Mouse (Mus musculus): Measurements from ENCODE around the gene Krba1. TPM values are rescaled to one million over a fixed set of nuclear protein-coding genes. Genes with fewer than 3 reads are reported as not detected.
A peak's percentile ranks its signal among the peaks of the same experiment; 100 is the strongest.

The Krba1 gene
- polyA plus RNA-seq, 1 experiment from 2014 or later = 36.0 TPM

DNA sequence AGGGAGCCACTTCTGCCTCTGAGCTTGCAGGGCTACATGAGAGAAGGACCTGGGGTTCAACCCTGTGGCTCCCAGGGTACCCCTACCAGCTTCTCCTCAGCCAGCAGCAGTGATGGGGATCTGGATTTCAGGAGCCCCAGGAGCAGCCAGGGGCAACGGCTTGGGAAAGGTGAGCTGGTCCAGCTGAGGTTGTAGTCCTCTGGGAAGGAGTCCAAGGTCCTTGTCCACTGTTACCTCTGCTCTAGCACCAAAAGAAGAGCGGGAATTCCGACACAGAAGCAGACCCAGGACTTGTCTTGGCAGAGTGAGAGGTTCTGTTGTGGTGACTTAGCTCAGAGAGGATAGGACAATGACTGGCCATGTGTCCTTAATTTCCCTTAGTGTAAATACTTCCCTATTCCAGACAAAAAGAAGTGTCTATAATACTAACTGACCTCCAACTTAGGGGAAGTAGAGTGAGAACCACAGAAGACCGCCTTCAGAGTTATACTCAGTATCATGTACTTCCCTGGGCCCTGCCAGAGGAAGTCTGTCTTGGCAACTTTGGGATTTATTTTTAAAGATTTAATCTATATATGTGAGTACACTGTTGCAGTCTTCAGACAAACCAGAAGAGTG is 14.4 kb downstream of the Krba1 start:
- no peaks in the 10 kb centered on the region for H3K27me3 ChIP-seq
- no peak for DNase-seq (ENCODE audit: low read depth, low spot score)
- no peak for ATAC-seq
- ChIA-PET POLR2A (interaction anchor here (2.3 to 2.7 kb wide), 2 partner anchors 12 to 14 kb away, joined by 5 to 11 read pairs; partner anchors contain the start of gene Krba1), CTCF (interaction anchor here (1.2 to 4.1 kb wide), 2 partner anchors 8 to 12 kb away, joined by 5 to 13 read pairs; no protein-coding TSS in a partner anchor)
- TF ChIP-seq CTCF (IDR thresholded peaks at IDR 0.05) = no peak
- in situ Hi-C loops (cut with MboI; ENCODE audit: low pct_unique_long_range_greater_than_20kb) = no loop called here

DNA sequence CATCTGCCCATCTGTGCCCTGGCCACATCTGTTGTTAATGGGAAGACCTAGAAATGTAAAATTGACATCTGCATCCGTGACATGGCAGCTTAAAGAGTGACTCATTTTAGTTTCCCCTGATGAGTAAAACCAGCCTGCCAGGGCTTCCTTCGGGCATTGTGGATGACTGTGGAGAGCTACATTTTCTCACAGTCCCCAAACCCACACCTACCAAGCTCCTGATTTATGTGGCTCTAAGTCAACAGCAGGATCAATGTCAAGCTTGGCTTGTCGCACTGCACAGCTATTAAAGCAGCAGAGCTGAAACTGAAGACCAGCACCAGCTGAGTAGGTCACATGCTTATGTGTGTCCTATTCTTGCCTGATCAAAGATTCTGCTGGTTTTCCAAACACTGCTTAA is 15.2 kb downstream of the Krba1 start:
- no peaks in the 10 kb centered on the region for H3K27me3 ChIP-seq
- POLR2A ChIA-PET = interaction anchor here (1.0 to 2.7 kb wide), 3 partner anchors 13 to 25 kb away, joined by 3 to 11 read pairs (median 5); partner anchors contain the start of gene Krba1
- no peak for TF ChIP-seq CTCF (IDR thresholded peaks at IDR 0.05)
- in situ Hi-C loops (cut with MboI; ENCODE audit: low pct_unique_long_range_greater_than_20kb) = no loop called here
- ATAC-seq (peak; percentile 61), DNase-seq (ENCODE audit: low read depth, low spot score) (no peak)
- CTCF ChIA-PET = interaction anchor here (1.2 to 4.1 kb wide), 3 partner anchors 9 to 22 kb away, joined by 5 to 13 read pairs (median 6); no protein-coding TSS in a partner anchor

DNA sequence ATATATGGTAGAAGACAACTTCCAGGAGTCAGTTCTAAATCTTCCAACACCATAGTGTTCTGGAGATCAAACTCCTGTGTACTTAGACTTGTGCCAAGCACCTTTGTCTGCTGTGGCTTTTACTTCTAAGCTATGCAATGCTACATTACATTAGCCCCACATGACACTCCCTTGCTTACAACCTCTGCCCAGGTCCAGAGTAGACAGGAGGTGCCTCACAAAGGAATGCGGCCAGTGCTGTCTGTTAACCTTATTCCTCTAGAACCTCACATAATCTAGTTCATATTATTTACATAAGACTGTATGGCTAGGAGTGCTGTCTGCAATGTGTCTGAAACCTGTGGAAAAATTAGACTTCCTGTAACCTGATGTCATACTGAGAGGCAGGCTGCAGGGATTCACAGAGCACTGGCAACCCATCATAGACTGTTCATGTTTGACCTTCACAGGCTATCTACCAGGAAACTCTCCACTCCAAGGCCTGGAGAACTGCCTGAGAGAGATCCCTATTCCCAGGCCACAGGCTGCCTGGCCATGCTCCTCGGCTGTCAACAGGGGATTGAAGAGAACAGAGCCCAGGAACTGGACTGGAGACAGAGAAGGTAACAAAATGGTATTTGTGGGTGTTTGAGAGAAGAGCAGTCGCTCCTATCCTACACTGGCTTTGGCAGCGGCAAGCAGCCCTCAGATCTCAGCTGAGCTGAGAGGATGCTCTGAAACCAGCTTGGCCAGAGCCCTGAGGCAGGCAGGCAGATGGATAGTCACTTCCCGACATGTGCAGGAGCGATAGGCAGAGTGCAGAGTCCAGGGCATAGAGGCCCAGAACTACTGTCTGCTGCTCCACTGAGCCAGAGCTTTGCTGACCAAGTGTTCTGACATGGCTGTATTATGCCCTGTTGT is 16.1 kb downstream of the Krba1 start:
- in situ Hi-C loops (cut with MboI; ENCODE audit: low pct_unique_long_range_greater_than_20kb) = no loop called here
- TF ChIP-seq CTCF (IDR thresholded peaks at IDR 0.05) = no peak
- POLR2A ChIA-PET = interaction anchor here (1.0 to 2.7 kb wide), 2 partner anchors 13 to 24 kb away, joined by 3 to 11 read pairs; no protein-coding TSS in a partner anchor
- DNase-seq (ENCODE audit: low read depth, low spot score) (no peak), ATAC-seq (no peak)
- CTCF ChIA-PET = interaction anchor here (1.3 to 4.1 kb wide), 3 partner anchors 10 to 21 kb away, joined by 4 to 13 read pairs (median 6); no protein-coding TSS in a partner anchor
- no peaks in the 10 kb centered on the region for H3K27me3 ChIP-seq

DNA sequence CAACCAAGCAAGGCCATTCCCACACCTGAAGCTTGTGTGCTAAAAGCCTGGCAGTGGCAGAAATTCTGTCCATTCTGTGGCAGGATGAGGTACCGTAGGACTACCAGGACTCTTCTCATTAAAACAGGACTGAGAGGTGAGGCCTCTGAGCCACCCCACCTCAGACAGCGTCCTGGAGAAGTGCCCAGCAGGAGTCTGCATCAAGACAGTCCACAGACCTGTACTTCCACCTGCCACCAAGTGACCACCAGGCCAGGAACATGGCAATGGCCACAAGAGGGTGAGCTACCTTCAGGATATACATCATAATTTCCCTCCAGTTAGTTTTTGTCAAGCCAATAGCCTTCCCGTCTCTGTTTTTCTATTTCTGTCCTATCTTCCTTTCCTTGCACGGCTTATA is 16.8 kb downstream of the Krba1 start:
- no peaks in the 10 kb centered on the region for H3K27me3 ChIP-seq
- ChIA-PET CTCF (interaction anchor here (1.3 kb wide), 1 partner anchor 10 kb away, joined by 4 read pairs; no protein-coding TSS in a partner anchor), POLR2A (no interaction called here)
- in situ Hi-C loops (cut with MboI; ENCODE audit: low pct_unique_long_range_greater_than_20kb) = no loop called here
- TF ChIP-seq CTCF (IDR thresholded peaks at IDR 0.05) = no peak
- no peak for ATAC-seq
- DNase-seq (ENCODE audit: low read depth, low spot score) = no peak

DNA sequence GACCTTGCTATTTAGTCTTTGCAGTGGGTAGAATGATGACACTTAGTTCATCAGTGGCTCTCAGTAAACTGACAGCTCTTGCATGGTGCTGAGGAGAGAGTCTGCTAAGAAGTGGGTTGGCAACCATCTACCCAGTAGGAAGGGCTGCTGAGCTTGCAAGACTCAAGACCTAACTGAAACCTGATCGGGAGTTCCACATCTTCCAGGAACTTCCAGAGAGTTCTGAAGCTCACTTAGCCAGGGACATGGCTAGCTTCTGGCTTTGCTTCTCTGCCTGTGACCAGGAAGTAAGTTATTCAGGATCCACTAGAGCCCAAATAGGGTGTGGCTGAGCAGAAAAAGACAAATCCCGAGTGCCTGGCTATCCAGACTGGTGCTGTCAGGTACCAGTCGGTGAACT is 17.3 kb downstream of the Krba1 start:
- CTCF ChIA-PET = no interaction called here
- no peaks in the 10 kb centered on the region for H3K27me3 ChIP-seq
- DNase-seq (ENCODE audit: low read depth, low spot score) (no peak), ATAC-seq (no peak)
- POLR2A ChIA-PET = no interaction called here
- in situ Hi-C loops (cut with MboI; ENCODE audit: low pct_unique_long_range_greater_than_20kb) = no loop called here
- no peak for TF ChIP-seq CTCF (IDR thresholded peaks at IDR 0.05)

DNA sequence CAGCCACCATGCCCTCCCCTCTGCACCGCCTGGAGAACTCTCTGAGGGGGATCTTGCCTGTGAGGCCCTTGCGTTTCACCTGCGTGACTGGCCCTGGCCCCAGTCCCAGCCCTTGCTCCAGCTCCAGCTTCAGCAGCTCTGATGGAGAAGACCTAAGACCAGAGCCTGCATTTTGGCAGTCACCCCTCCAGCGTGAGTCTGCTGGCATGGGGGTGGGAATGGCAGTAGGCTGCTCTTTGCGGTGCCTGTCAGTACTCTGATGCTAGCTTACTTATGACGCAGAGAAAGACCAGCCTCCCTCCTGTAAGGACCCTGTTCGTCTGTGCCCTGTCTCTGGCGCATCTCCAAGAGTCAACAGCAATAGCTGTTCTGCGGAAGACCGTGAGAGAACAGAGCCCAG is 17.7 kb downstream of the Krba1 start:
- DNase-seq (ENCODE audit: low read depth, low spot score) = no peak
- ChIA-PET POLR2A (interaction anchor here (0.6 kb wide), 1 partner anchor 397 kb away, joined by 3 read pairs; no protein-coding TSS in a partner anchor), CTCF (no interaction called here)
- no peaks in the 10 kb centered on the region for H3K27me3 ChIP-seq
- in situ Hi-C loops (cut with MboI; ENCODE audit: low pct_unique_long_range_greater_than_20kb) = no loop called here
- TF ChIP-seq CTCF (IDR thresholded peaks at IDR 0.05) = no peak
- ATAC-seq = no peak

DNA sequence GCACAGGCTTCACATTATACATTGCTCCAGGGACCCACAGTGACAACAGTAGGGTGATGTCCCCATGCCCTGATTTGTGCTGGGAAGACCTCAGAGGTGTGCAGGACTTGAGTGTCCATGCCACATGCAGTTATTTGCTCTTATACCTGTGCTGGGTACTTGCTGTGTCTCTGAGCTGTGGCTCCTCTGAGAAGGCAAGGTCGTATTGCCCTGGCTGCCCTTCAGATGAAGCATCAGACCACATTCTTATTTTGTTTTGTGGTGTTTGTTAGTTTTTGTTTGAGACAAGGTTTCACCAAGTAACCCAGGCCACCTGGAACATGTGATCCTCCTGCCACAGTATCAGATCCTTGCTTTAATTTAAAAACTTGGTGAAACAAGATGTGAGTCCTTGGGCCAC is 19.5 kb downstream of the Krba1 start:
- ChIA-PET POLR2A (interaction anchor here (0.9 kb wide), 1 partner anchor 285 kb away, joined by 3 read pairs; no protein-coding TSS in a partner anchor), CTCF (no interaction called here)
- no peak for ATAC-seq
- no peak for DNase-seq (ENCODE audit: low read depth, low spot score)
- no peaks in the 10 kb centered on the region for H3K27me3 ChIP-seq
- TF ChIP-seq CTCF (IDR thresholded peaks at IDR 0.05) = no peak
- in situ Hi-C loops (cut with MboI; ENCODE audit: low pct_unique_long_range_greater_than_20kb) = no loop called here

DNA sequence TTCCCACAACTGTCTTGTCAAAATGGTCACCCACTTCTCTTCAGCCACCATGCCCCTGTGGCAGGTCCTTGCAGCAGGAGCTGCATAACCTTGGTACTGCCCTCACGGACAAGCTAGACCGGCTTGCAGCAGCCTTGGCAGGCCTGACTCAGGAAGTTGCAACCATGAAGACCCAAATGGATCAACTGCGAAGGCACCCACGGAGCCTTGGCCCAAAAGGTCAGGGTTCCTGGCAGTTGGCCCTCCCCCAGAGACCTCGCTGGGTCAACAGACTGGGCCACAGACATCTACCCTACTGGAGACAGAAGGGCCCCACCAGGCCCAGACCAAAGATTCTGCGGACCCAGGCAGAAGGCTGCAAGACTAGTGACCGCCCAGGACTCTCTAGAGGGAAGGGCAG is 20.2 kb downstream of the Krba1 start:
- H3K27me3 ChIP-seq = no peaks in the 10 kb centered on the region
- CTCF ChIA-PET = no interaction called here
- POLR2A ChIA-PET = interaction anchor here (0.9 kb wide), 1 partner anchor 284 kb away, joined by 3 read pairs; no protein-coding TSS in a partner anchor
- DNase-seq (ENCODE audit: low read depth, low spot score) (no peak), ATAC-seq (no peak)
- in situ Hi-C loops (cut with MboI; ENCODE audit: low pct_unique_long_range_greater_than_20kb) = no loop called here
- TF ChIP-seq CTCF (IDR thresholded peaks at IDR 0.05) = no peak

DNA sequence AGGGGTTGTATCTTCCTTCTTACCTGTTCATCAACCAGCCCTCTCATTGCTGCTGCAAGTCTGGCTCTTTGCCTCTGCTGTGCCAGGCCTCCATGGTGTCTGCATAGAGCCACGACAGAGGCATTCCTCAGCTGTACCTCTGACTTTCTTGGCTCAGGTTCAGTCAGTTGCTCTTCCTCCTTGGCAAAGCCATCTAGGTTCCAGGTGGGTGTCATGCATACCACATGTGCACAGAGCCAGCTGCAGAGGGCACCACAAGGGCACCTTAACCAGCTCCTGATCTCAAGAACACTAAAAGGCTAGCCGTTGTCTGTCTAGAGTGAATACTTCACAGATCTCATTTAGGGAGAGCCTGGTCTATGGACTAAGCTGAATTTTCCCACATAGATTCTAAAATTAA is 21.1 kb downstream of the Krba1 start:
- no peak for ATAC-seq
- CTCF ChIA-PET = interaction anchor here (0.6 kb wide), 1 partner anchor 250 kb away, joined by 3 read pairs; no protein-coding TSS in a partner anchor
- in situ Hi-C loops (cut with MboI; ENCODE audit: low pct_unique_long_range_greater_than_20kb) = no loop called here
- DNase-seq (ENCODE audit: low read depth, low spot score) = no peak
- TF ChIP-seq CTCF (IDR thresholded peaks at IDR 0.05) = no peak
- H3K27me3 ChIP-seq = no peaks in the 10 kb centered on the region
- POLR2A ChIA-PET = no interaction called here

DNA sequence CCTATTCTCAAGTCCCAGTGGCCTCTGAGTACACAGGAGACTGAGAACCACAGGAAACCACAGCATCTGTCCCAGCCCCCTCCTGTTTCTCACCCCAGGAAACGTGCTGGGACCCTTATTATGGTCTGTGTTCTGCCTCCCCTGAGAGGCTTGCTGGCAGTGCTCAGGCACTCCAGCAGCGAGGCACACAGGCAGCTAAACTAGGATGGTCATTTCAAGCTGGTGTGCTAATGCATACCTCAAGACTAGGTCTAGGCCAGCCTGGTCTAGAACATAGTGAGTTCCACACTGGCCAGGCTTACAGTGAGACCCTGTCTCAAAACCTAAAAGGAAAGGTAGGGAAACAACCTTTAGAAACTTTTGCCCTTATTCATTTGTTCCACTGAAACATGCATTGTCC is 25.3 kb downstream of the Krba1 start:
- no peak for TF ChIP-seq CTCF (IDR thresholded peaks at IDR 0.05)
- no peak for ATAC-seq
- in situ Hi-C loops (cut with MboI; ENCODE audit: low pct_unique_long_range_greater_than_20kb) = no loop called here
- DNase-seq (ENCODE audit: low read depth, low spot score) = no peak
- CTCF ChIA-PET = interaction anchor here (0.6 kb wide), 1 partner anchor 12 kb away, joined by 3 read pairs; no protein-coding TSS in a partner anchor
- POLR2A ChIA-PET = no interaction called here
- H3K27me3 ChIP-seq = no peaks in the 10 kb centered on the region

Measured in Patski (cell line).